Mouse (Mus musculus) bone marrow macrophage, adult 2 months (primary cell): ENCODE measurements around the gene Atp6v1c2.

Source experiments
- CTCF ChIP-seq: IDR thresholded peaks from 2 replicates; pipeline ENCODE4 v1.5.1; 2012; ENCODE audit warnings: low read depth, mild to moderate bottlenecking, low read length, moderate library complexity
- POLR2A ChIP-seq: IDR thresholded peaks from 2 replicates; pipeline ENCODE4 v1.6.1; 2012; ENCODE audit warnings: mild to moderate bottlenecking, low read depth, low read length, borderline replicate concordance

DNA sequence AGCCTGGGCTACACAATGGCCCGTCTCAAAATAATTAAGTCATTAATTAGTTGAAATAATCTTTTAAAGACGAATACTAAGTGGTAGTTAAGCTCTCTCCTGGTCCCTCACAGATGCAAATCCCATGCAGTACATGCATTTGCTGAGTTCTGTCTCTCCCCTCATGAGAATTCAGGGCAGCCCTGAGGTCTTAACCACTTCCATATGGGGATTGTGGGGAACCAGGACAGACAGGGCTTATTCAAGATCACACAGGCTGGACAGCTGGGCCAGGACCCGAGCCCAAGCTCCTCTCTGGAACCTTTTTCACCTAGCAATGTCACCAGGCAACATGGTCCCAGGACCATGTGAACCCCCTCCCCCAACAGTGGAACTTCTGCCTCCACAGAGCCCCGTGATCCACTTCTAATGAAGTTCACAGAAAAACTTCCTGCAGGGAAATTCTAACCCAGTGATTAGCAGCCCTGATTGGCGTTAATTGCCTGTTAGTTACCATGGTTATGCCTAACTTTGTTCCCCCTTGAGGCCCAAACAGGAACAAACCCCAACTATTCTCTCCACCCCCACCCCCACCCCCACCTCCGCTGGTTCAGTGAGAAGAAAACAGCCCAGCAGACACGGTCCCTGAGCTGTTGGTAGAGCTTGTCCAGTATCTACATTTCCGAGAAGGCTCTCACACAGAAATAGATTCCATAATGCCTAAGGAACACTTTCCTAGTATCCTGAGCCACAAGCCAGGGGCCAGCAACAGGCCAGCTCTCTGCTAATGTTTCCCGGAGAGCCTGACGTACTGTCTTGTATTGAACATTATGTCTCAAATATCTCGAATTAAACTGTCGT lies 90.4 kb downstream of the Atp6v1c2 start:
- TF ChIP-seq CTCF: no peak
- TF ChIP-seq POLR2A: no peak
